Comparison of ENCODE assay signal across 8 mouse cellular contexts in the genomic region with DNA sequence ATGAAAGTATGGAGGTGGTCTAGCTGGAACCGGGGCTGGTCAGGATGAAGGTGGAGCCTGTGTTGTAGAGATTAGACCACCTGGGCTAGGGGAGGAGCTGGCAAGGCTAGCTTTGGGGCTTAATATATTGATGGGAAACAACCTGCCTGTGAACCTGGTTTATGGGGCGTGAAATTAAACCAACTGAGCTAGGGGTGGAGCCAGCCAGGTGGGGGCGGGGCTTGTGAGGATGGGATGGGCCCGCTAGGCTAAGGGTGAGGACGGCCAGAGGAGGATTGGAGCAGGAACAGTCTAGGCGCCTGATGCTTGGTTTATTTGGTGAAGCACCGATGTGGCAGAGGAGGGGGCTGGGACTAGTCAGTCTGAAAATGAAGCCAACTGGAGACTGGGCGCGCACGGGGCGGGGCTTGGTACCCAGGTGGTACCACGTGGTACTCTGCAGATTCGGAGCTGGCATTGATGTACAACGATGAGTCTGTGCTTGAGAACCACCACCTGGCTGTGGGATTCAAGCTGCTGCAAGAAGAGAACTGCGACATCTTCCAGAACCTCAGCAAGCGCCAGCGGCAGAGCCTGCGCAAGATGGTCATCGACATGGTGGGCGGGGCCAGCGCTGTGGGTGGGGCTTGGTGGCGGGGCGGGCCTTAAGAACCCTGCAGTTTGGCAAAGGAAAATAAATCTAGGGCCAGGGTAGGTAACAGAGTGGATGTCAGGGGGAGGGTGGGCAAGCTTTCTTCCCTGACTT. TPM values are rescaled to one million over a fixed set of nuclear protein-coding genes. Genes with fewer than 3 reads are reported as not detected.
DNase-seq lines count a peak whose midpoint lies in the region; ATAC-seq and TF ChIP-seq lines count a peak whose summit lies in the region.

No protein-coding gene starts in this region.

- ATAC-seq in hindbrain, postnatal 0 days, result peak; percentile 86
- peak; percentile 54 for ATAC-seq in limb, embryonic 12.5 days (ENCODE audit: insufficient number of reproducible peaks, insufficient read depth, low FRiP score, low TSS enrichment, low read depth)
- ATAC-seq in neural tube, embryonic 15.5 days (ENCODE audit: low FRiP score), result peak; percentile 82

- 8% methylated on average over 23 of the region's 23 CpGs for WGBS in heart, embryonic 10.5 days
- WGBS in hindbrain, postnatal 0 days, result 12% methylated on average over 23 of the region's 23 CpGs
- 5% methylated on average over 23 of the region's 23 CpGs for WGBS in limb, embryonic 12.5 days
- 3% methylated on average over 23 of the region's 23 CpGs for WGBS in neural tube, embryonic 15.5 days

- peaks cover 41% of the 10 kb centered on the region for H3K36me3 ChIP-seq in heart, embryonic 10.5 days
- H3K36me3 ChIP-seq in hindbrain, postnatal 0 days (ENCODE audit: insufficient read depth, low read length), result peaks cover 23% of the 10 kb centered on the region
- no peaks in the 10 kb centered on the region for H3K36me3 ChIP-seq in limb, embryonic 12.5 days
- peaks cover 55% of the 10 kb centered on the region for H3K36me3 ChIP-seq in neural tube, embryonic 15.5 days

- TF ChIP-seq CTCF in cortical plate, adult 2 months (IDR thresholded peaks at IDR 0.05; ENCODE audit: extremely low read depth, insufficient read depth, low read length), result no peak
- TF ChIP-seq CTCF in hindbrain, postnatal 0 days (IDR thresholded peaks at IDR 0.05; ENCODE audit: low read depth), result no peak

- intact Hi-C loops in heart, postnatal 14 days (cut with DNase I), result no loop called here

- no peak for TF ChIP-seq POLR2A in cortical plate, adult 2 months (IDR thresholded peaks at IDR 0.05; ENCODE audit: extremely low read depth, insufficient read depth, low read length)

- no peaks in the 10 kb centered on the region for H3K9me3 ChIP-seq in heart, embryonic 10.5 days
- H3K9me3 ChIP-seq in hindbrain, postnatal 0 days (ENCODE audit: low read length), result no peaks in the 10 kb centered on the region
- H3K9me3 ChIP-seq in limb, embryonic 12.5 days, result no peaks in the 10 kb centered on the region
- no peaks in the 10 kb centered on the region for H3K9me3 ChIP-seq in neural tube, embryonic 15.5 days (replicated peaks)

- H3K4me3 ChIP-seq in heart, embryonic 10.5 days, result peak overlapping the region; percentile 53
- peak overlapping the region; percentile 12; the same call in 1 of the 2 replicates for H3K4me3 ChIP-seq in cortical plate, adult 2 months (ENCODE audit: insufficient read depth, low read length)
- peak overlapping the region; percentile 30 for H3K4me3 ChIP-seq in hindbrain, postnatal 0 days (ENCODE audit: low read length)
- H3K4me3 ChIP-seq in limb, embryonic 12.5 days (replicated peaks), result peak overlapping the region; percentile 42
- H3K4me3 ChIP-seq in neural tube, embryonic 15.5 days (replicated peaks), result peak overlapping the region; percentile 36

- no peak overlapping the region for H3K27ac ChIP-seq in heart, embryonic 10.5 days
- H3K27ac ChIP-seq in cortical plate, adult 2 months (ENCODE audit: insufficient read depth, low read length), result no peak overlapping the region
- peak overlapping the region; percentile 58; the same call in 1 of the 2 replicates for H3K27ac ChIP-seq in hindbrain, postnatal 0 days
- H3K27ac ChIP-seq in limb, embryonic 12.5 days, result no peak overlapping the region
- peak overlapping the region; percentile 39 for H3K27ac ChIP-seq in neural tube, embryonic 15.5 days (replicated peaks)

- peaks cover 12% of the 10 kb centered on the region for H3K4me1 ChIP-seq in heart, embryonic 10.5 days
- no peaks in the 10 kb centered on the region for H3K4me1 ChIP-seq in cortical plate, adult 2 months (ENCODE audit: control insufficient read depth, insufficient read depth, low read length)
- no peaks in the 10 kb centered on the region for H3K4me1 ChIP-seq in hindbrain, postnatal 0 days (ENCODE audit: insufficient read depth, low read length)
- H3K4me1 ChIP-seq in limb, embryonic 12.5 days (replicated peaks), result peaks cover 10% of the 10 kb centered on the region; the same call in 1 of the 2 replicates
- H3K4me1 ChIP-seq in neural tube, embryonic 15.5 days, result peaks cover 11% of the 10 kb centered on the region

- peak overlapping the region; percentile 48 for H3K4me2 ChIP-seq in hindbrain, postnatal 0 days (ENCODE audit: low read depth, low read length)
- peak overlapping the region; percentile 59 for H3K4me2 ChIP-seq in limb, embryonic 12.5 days
- peak overlapping the region; percentile 54 for H3K4me2 ChIP-seq in neural tube, embryonic 15.5 days

- H3K9ac ChIP-seq in hindbrain, postnatal 0 days (replicated peaks; ENCODE audit: low read length), result 0 out of 2 replicates have a peak overlapping the region, but pooled peaks have one; percentile 13
- peak overlapping the region; percentile 35 for H3K9ac ChIP-seq in limb, embryonic 12.5 days (replicated peaks)
- H3K9ac ChIP-seq in neural tube, embryonic 15.5 days (replicated peaks), result 0 out of 2 replicates have a peak overlapping the region, but pooled peaks have one; percentile 32

- DNase-seq in heart, embryonic 10.5 days (ENCODE audit: low spot score), result no peak
- DNase-seq in heart, postnatal 14 days, result no peak
- peak; percentile 70 for DNase-seq in hindbrain, postnatal 0 days (ENCODE audit: low spot score)
- no peak for DNase-seq in urinary bladder, postnatal 14 days (ENCODE audit: low spot score)
- DNase-seq in urinary bladder, adult 18-20 months (ENCODE audit: low spot score in 2 of 2), result no peak

- no peaks in the 10 kb centered on the region for H3K27me3 ChIP-seq in heart, embryonic 10.5 days (ENCODE audit: insufficient read depth, poor library complexity, severe bottlenecking)
- H3K27me3 ChIP-seq in hindbrain, postnatal 0 days (ENCODE audit: insufficient read depth, low read length), result no peaks in the 10 kb centered on the region
- no peaks in the 10 kb centered on the region for H3K27me3 ChIP-seq in limb, embryonic 12.5 days
- no peaks in the 10 kb centered on the region for H3K27me3 ChIP-seq in neural tube, embryonic 15.5 days (replicated peaks)

RNA-seq across cellular contexts. Expression of gene Keap1, which starts 34.5 kb away (rescaled TPM):
- 51.4 and 52.4 TPM in 2 replicates for polyA plus RNA-seq in heart, embryonic 10.5 days (2016; fragmentation: Nextera tagmentation; extraction: Ambion mirVana)
- 10 to 100 TPM; 38.6 to 40.8 TPM for total RNA-seq in heart, postnatal 14 days (2021)
- polyA plus RNA-seq in cortical plate, adult 2 months (2012; rRNA removed), result 62.3 and 65.9 TPM in 2 replicates
- total RNA-seq in hindbrain, postnatal 0 days (2014; rRNA removed), result 74.9 and 98.9 TPM in 2 replicates
- polyA plus RNA-seq in hindbrain, postnatal 0 days (2015; fragmentation: Nextera tagmentation; extraction: Ambion mirVana), result 59.4 and 60.9 TPM in 2 replicates
- 64.7 and 65.2 TPM in 2 replicates for polyA plus RNA-seq in limb, embryonic 12.5 days (2016; fragmentation: Nextera tagmentation; extraction: Ambion mirVana)
- 70.1 and 72.0 TPM in 2 replicates for polyA plus RNA-seq in neural tube, embryonic 15.5 days (2015; fragmentation: Nextera tagmentation; extraction: Ambion mirVana)

RNA-seq across cellular contexts. Expression of gene Pde4a, which starts 39.2 kb away (rescaled TPM):
- polyA plus RNA-seq in heart, embryonic 10.5 days (2016; fragmentation: Nextera tagmentation; extraction: Ambion mirVana), result 7.5 and 9.0 TPM in 2 replicates
- total RNA-seq in heart, postnatal 14 days (2021), result 10 to 100 TPM; 36.7 to 37.5 TPM
- 77.0 and 80.1 TPM in 2 replicates for polyA plus RNA-seq in cortical plate, adult 2 months (2012; rRNA removed)
- 41.3 and 45.0 TPM in 2 replicates for total RNA-seq in hindbrain, postnatal 0 days (2014; rRNA removed)
- 46.4 and 47.7 TPM in 2 replicates for polyA plus RNA-seq in hindbrain, postnatal 0 days (2015; fragmentation: Nextera tagmentation; extraction: Ambion mirVana)
- polyA plus RNA-seq in limb, embryonic 12.5 days (2016; fragmentation: Nextera tagmentation; extraction: Ambion mirVana), result 4.8 and 5.6 TPM in 2 replicates
- polyA plus RNA-seq in neural tube, embryonic 15.5 days (2015; fragmentation: Nextera tagmentation; extraction: Ambion mirVana), result 37.4 and 42.1 TPM in 2 replicates

RNA-seq across cellular contexts. Expression of gene S1pr5, which starts 43.5 kb away (rescaled TPM):
- 0.46 and 0.47 TPM in 2 replicates for polyA plus RNA-seq in heart, embryonic 10.5 days (2016; fragmentation: Nextera tagmentation; extraction: Ambion mirVana)
- under 1 TPM; 0.27 to 0.45 TPM for total RNA-seq in heart, postnatal 14 days (2021)
- polyA plus RNA-seq in cortical plate, adult 2 months (2012; rRNA removed), result 20.8 and 24.3 TPM in 2 replicates
- 4.9 and 8.2 TPM in 2 replicates for total RNA-seq in hindbrain, postnatal 0 days (2014; rRNA removed)
- 2.9 and 3.1 TPM in 2 replicates for polyA plus RNA-seq in hindbrain, postnatal 0 days (2015; fragmentation: Nextera tagmentation; extraction: Ambion mirVana)
- polyA plus RNA-seq in limb, embryonic 12.5 days (2016; fragmentation: Nextera tagmentation; extraction: Ambion mirVana), result 0.31 and 0.63 TPM in 2 replicates
- polyA plus RNA-seq in neural tube, embryonic 15.5 days (2015; fragmentation: Nextera tagmentation; extraction: Ambion mirVana), result 5.8 and 6.7 TPM in 2 replicates

RNA-seq across cellular contexts. Expression of gene Cdc37, which starts 54.9 kb away (rescaled TPM):
- polyA plus RNA-seq in heart, embryonic 10.5 days (2016; fragmentation: Nextera tagmentation; extraction: Ambion mirVana), result 286 and 333 TPM in 2 replicates
- total RNA-seq in heart, postnatal 14 days (2021), result 100 to 1,000 TPM; 151 to 157 TPM
- polyA plus RNA-seq in cortical plate, adult 2 months (2012; rRNA removed), result 158 and 168 TPM in 2 replicates
- total RNA-seq in hindbrain, postnatal 0 days (2014; rRNA removed), result 20.1 and 21.4 TPM in 2 replicates
- 173 and 181 TPM in 2 replicates for polyA plus RNA-seq in hindbrain, postnatal 0 days (2015; fragmentation: Nextera tagmentation; extraction: Ambion mirVana)
- polyA plus RNA-seq in limb, embryonic 12.5 days (2016; fragmentation: Nextera tagmentation; extraction: Ambion mirVana), result 338 and 357 TPM in 2 replicates
- polyA plus RNA-seq in neural tube, embryonic 15.5 days (2015; fragmentation: Nextera tagmentation; extraction: Ambion mirVana), result 199 and 230 TPM in 2 replicates

Comparison
In these comparisons a context has a peak if more than half of its experiments do, and no peak if none do; other contexts are left out.
1. H3K27ac ChIP-seq: peak in hindbrain, postnatal 0 days (single experiment) and neural tube, embryonic 15.5 days (single experiment); none in heart, embryonic 10.5 days (single experiment), cortical plate, adult 2 months (single experiment) and limb, embryonic 12.5 days (single experiment).
2. Peak in every context shown above with its lines, with median percentiles within 50 percentile points of each other: H3K4me3 ChIP-seq, ATAC-seq, H3K4me2 ChIP-seq and H3K9ac ChIP-seq.